Mouse (Mus musculus) kidney, adult 9 months (tissue): ENCODE results near the gene Erp27.

Experiments
- DNase-seq: peaks from one replicate; pipeline ENCODE4 v3.0.0; 2022

Gene Erp27

DNA sequence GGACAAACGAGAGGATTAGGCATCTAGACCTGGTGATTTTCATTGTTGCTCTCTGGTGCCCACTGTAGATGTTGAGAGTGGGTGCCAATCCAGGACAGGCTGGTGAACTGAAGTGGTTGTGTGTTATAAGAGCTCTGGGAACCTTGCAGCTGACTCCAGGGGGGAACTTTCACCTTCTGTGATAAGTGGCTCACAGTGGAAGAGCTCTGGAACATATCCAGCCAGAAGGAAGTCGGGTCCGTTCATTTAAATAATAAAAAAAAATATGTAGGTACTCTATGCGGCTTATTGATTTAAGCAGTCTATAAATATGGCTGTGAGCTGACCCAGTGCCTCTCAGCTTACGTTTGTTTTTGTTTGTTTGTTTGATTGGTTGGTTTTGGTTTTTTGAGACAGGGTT, at the start of gene Erp27:
TSS of gene Erp27 (minus strand) at position 101 of the 400 bp plus-strand sequence.
- no peak for DNase-seq

DNA sequence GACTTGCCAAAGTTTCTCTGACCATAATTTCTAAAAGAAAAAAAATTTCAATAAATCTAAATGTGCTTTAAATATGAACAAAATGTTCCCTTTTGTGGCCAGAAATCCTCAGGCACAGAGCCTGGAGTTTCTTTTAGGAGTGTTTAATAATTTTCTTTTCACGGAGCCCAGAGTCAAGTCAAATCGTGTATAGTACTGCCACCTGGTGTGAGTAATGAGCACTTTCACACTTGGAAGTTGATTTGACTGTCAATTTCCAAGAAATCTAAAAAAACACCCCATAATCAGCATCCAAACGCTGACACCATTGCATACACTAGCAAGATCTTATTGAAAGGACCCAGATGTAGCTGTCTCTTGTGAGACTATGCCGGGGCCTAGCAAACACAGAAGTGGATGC, 46.9 kb upstream of the Erp27 start:
- DNase-seq = peak; percentile 48

DNA sequence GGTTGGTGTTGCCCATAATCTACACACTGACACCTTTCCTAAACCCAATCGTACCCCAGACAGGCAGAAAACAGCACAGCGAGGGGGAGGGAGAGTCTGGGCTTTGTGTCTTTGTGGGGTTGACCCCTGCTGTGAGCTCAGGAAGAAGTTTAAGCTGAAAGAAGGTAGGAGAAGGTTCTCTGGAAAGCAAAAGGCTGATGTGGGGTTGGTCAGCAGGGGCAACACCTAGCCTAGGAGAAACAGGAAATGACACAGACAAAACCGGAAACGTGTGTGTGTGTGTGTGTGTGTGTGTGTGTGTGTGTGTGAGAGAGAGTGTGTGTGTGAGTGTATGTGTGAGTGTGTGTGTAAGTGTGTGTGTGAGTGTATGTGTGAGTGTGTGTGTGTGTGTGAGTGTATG, 45.5 kb upstream of the Erp27 start:
- DNase-seq = no peak

DNA sequence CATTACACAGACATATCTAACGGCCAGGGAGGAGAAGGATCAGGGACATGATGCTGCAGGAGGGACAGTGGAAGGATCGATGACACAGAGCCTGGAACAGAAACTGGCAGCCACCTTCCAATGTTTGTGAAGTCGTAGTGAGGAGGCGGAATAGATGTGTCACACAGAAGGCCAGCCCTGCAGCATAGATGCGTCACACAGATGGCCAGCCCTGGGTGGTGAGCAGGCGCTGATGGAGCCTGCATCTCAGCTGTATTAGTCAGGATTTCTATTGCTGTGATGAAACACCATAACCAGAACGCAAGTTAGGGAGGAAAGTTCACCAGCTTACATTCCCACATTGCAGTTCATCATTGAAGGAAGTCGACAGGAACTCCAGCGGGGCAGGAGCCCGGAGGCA, 43.9 kb upstream of the Erp27 start:
- no peak for DNase-seq

DNA sequence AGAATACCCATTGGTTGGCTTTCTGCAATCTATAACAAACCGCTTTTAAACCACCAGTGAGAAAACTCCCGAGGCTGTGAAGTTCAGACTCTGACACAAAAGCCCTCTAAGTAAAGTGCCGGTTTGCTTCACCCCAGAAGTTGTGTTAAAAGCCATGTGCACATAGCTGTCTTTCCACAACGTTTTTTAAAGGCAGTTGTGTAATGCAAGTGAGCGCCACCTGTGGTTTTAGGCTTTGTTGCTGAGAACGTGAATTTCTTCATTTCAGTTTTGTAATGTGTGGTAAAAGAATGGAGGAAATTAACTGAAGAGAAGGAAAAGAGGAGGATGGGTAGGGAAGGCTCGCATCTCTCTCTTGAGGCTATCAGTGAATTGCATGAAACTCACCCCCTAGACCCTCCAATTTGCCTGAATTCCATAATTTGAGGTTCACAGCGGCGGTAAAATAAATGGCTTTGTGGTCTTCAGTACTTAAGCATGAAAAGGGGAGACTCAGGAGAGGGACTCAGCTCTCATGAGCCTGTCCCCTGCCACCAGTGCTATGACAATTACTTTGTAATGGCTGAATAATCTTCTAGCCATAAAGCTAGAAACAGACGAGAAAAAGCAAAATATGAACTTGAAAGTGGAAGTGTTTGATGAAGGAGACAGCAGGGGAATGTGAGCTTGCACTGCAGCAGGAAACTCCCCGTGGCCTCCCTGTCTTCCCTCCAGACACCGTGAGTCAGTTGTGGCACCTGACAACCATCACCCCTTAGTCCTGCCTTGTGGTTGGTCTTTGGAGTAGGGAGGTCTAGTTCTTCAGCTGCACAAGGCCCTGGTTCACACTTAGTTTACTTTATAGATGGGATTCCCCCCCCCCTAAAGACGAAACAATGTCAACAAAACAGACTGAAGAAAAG, 42.9 kb upstream of the Erp27 start:
- DNase-seq = no peak

DNA sequence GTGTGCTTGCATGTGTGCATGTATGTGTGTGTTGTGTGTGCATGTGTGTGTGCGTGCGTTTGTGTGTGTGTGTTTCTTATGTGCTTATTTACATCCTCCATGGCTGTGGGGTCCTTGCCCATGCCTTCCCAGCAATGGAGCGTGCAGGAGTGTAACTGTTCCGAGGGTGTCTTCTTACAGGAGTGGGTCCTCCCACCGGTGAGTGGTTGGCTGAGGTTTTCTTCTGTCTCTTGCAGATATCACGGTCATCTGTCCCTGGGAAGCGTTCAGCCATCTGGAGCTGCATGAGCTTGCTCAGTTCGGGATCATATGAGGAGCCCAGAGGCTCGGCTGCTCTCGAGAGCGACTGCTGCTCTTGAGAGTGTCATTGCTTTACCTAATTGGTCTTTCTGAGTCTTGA, 41.0 kb upstream of the Erp27 start:
- DNase-seq = no peak

DNA sequence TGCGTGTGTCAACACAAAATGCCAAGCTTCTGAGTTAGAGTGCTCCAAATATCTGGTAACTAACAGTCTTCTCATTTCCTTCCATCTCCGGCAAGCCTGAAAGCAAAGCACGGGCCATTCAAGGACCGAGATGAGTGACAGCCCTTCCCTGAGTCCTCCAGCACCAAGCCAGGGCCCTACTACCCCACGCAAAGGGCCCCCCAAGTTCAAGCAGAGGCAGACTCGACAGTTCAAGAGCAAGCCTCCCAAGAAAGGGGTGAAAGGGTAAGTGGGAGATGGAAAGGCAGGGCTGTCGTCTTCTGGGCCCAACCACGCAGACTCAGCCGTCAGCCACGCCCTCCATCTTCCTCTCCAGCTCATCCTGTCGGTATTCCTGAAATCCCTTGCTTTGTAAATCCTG, 37.2 kb upstream of the Erp27 start:
- no peak for DNase-seq

DNA sequence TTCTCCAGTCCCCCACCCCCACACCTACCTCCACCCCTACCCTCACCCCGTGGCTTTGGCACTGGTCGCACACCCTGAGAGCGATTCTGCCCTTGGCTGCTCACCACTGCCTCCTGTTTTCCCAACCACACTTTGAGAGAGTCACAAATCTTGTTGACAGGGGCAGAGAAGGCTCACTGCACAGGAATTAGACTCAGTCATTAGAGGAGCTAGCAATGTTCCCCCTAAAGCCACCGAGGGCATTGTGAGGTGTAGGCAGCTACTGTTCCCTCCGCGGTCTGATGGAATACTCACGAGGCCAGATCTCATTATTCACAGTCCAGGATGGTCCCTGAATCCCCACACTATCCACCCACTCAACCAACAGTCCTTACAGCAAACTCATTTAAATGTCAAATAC, 35.1 kb upstream of the Erp27 start:
- DNase-seq = no peak

DNA sequence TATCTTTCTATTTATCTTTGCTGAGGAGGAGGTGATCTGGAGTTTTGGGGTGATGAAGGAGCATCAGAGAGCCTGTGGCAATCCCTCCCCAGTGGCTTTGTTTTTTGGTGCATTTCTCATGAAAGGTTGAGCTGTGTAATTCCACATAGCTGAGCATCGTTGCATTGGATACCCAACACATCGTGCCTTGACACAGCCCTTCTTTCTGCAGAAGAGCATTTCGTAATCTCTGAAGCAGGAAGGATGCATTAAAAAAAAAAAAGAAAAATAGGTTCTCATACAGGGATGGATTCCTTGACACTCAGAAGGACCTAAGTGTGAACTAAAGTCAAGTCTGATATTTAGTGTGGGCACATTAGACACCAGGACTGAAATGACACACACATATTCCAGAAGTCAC, 33.3 kb upstream of the Erp27 start:
- no peak for DNase-seq

DNA sequence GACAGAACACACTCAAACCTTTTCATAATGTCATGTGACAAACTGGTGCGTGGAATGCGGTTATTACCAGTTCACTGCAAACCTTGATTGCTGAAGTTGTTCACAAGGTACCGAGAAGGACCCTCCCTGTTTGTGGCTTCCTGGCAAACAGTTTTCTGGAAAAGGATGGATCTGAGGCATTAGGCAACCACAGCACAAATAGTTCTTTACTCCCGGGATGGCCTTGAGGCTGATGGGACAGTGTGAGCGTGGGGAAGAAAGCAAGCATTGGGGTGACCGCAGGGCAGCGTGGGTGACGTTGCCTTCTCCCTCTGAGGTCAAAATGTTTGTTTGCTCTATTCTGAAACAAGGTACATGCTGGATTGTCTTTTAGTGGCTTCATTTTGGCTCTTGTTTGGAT, 32.7 kb upstream of the Erp27 start:
- DNase-seq = no peak

DNA sequence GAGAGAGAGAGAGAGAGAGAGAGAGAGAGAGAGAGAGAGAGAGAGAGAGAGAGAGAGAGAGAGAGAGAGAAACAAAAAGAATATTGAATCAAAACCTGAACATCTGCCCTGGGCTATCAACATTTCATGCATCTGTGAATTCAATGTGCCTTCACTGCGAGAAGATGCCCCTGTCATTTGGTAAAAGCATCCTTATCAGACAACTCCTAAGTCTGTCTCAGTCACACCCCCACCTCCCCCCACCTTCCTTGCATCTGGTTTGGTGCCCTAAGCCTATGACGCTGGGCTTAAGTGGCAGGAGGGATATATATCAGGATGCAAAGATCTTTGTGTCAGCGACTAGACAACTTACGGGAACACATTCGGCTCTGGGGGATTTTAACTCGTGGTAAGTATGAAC, 32.2 kb upstream of the Erp27 start:
- no peak for DNase-seq

DNA sequence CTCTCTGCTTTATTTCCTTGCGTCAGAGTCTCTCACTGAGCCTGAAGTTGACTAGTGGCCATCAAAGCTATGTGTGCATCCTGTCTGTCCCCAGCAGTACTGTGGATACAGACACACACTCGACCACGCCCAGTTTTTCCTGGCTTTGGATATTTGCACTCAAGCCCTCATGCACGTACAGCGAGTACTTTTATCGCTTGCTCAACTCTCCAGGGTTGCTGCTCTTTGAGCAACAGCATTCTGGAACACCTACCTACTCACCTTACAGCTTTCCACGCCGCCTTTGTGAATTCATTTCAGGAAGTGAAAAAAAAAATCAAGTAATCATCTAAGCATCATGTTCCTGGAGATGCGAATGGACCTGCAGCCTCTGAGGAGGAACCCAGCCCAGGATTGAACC, 30.9 kb upstream of the Erp27 start:
- no peak for DNase-seq

DNA sequence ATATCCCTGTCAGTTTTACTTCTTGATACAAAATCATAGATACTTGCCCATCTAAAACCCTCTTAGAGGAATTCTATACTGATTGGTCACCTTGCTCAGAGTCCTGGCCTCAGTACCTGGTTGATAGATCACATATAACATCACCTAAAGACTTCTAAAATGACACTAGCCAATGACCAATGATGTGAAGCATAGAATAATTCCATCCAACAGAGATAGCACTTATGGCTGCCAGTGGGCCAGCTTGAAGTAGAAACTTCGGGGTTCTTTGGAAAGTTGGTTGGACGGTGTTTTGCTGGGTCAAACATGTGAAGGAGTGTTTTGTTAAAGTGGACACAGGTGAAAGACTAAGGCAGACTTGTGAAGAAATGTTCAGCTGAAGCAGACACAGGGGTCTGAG, 28.2 kb upstream of the Erp27 start:
- no peak for DNase-seq

DNA sequence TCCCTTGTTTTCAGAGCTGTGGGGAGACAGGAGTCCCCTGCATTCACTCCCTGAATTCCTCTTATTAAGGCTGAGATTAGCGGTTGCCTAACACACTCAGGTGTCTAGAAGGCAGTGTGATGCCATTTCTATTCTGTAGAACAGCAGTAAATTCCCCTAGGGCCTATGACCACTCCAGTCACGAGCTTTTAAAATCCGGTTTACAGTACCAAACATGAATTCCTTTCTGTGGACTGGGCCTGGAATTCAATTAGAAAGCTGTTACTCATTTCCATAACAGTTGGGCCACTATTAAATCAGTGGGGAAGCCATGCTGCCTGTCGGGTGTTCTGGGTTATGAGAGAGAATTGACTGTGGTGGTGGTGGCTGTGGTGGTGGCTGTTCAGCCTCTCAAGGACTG, 25.7 kb upstream of the Erp27 start:
- no peak for DNase-seq

DNA sequence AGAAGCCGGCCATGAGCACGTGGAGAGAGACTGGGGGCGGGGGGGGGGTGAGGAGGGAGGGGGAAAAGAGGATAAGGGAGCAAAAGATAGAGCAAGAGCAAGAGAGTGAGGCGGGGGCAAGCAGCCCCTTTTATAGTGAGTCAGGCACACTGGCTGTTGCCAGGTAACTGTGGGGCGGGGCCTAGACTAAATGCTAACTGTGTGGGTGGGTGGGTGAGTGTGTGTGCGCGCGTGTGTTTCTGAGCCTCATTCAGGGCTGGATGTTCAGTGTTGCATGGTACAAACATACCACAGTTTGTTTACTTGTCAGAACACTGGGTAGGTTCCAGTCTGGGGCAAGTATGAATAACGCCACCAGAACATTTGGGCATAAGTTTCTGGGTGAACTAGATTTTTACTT, 25.0 kb upstream of the Erp27 start:
- no peak for DNase-seq

DNA sequence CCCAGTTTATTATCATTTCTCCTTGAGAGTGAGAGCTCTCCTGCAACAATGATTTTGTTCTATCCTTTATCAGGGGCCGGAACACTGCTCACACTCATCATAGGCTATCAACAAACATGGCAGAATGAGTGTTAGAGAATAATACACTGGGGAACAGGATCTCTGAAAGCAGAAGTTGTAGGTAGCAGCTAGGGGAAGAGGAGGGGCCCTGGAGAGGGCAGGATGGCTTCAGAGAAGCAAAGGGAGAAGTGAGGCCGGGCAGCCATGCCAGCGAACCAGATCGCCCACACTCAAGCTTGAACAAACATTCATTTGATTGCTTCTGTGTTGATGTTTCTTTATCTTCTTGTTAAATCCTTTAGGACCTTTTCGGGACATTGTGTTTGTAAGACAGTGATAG, 24.3 kb upstream of the Erp27 start:
- no peak for DNase-seq

DNA sequence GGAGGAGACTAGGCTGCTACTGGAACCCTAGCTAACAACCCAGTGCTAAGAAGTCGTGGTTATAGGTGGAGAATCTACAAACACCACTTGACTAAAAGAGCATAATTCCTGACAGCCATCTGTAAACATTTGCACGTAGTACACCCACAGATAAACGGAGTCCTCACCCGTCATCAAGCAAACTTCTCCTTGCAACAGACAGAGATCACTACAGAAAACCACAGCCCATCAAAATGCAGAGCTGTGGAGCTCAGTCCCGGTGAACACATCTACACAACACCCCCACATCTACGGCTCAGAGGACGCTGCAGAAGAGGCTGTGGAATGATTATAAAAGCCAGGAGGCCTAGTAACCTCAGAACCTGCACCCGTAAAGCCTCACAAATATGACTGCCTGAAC, 22.5 kb upstream of the Erp27 start:
- no peak for DNase-seq

DNA sequence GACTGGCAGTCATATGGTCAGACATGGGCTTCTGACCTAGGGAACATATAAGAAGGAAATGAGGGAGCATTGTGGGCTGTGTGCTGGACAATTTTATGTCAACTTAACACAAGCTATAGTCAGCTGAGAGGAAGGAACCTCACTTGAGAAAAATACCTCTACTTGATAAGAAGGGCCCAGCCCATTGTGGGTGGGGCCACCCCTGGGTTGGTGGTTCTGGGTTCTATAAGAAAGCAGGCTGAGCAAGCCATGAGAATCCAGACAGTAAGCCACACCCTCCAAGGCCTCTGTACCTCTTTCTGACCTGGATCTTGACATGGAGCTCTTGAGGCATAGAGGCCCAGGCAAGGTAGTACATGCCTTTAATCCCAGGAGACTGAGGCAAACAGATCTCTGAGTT, 21.4 kb upstream of the Erp27 start:
- DNase-seq = no peak

DNA sequence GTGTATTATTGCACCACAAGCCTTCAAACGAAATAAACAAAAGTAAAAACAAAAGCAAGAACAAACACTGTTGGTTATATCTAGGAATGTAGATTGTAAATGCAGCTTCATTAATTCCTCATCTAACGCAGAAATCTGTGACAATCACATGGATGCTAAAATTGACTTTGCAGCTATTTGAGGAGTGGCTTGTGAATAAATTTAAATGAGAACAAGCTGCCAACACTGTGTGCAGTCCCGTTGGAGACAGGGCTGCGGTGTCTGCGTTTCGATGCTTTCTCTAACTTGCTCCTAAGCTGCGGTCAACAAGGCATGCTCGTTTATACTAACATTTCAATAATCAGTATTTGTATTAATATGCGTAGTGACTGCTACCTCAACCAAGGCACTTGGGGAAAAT, 20.3 kb upstream of the Erp27 start:
- DNase-seq = no peak

DNA sequence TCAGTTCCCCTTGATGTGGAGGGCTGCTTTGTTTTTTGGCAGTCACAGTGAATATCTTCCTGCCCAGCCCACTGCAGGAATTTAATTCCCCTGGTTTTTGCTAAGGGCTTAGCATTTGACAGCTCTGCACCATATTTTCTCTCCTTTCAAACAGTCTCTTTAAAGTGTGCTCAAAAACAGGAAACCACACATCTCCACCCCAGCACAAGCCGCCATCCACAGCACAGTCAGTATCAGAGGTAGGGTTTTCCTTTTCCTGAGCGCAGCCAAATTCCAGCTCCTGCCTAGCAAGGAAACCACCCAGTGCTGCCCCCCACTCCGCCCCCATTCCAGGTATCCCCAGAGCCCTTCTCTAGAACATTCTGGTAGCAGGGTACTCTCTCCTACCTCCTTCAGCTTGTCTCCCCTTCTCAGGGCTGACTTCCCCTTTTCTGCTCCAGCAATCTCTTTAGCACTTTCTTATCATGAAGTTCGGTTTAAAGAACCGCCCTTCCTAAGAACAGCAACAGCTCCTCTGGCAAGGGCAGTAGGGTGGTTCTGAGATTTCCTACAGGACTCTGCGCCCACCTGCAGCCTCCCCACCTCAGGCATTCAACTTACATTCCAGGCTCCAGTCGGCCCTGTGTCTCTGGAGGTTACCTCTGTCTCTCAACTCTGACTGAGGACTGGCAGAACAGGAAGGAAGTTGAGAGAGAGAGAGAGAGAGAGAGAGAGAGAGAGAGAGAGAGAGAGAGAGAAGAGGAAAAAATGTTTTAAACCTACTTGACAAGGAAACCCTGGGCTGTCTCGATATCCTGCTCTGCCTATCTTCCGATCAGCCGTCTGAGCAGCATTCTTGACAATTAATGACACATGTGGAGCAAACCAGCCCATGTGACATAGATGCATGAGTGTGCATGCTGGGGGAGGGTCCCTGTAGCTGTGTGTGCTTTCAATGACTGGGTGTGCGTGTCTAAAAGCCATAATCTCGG, 19.4 kb upstream of the Erp27 start, which contains the start of gene Arhgdib:
TSS of gene Arhgdib (minus strand) at position 849 of the 971 bp plus-strand sequence.
- peak; percentile 55 for DNase-seq

DNA sequence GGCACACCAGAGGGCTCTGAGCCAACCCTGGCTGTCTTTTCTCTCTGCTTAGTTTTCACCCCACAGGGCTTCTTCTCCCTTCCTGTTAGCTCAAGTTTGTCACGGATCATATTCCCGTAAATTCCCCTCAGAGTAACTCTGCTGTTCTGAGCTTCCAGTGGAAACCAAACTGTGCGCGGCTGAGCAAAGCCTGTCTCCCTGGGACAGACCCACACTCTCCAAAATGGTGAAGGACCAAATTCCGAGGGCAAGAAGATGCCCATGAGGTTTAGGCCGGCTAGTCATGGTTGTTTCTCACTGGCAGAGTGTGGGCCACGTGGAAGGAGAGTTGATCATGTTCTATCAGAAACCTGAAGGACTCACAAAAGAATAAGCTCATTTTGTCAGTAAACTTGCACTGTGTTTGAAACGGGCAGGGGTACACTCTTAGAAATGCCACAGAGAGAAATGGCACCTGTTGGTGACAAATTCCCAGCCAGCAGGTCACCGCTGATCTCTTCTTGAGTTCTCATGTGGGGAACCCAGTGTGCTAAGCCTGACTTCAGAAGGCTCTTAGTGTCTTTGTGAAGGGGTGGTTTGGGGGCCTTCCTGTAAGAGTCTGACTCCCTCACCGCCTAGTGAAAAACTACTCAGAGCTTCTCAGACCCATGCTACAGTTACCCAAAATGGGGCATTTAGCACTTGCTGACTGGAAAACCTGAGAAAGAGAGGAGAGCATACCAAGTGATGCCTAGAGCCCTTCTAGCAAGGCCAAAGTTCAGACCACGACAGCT, 18.4 kb upstream of the Erp27 start:
- DNase-seq = no peak

DNA sequence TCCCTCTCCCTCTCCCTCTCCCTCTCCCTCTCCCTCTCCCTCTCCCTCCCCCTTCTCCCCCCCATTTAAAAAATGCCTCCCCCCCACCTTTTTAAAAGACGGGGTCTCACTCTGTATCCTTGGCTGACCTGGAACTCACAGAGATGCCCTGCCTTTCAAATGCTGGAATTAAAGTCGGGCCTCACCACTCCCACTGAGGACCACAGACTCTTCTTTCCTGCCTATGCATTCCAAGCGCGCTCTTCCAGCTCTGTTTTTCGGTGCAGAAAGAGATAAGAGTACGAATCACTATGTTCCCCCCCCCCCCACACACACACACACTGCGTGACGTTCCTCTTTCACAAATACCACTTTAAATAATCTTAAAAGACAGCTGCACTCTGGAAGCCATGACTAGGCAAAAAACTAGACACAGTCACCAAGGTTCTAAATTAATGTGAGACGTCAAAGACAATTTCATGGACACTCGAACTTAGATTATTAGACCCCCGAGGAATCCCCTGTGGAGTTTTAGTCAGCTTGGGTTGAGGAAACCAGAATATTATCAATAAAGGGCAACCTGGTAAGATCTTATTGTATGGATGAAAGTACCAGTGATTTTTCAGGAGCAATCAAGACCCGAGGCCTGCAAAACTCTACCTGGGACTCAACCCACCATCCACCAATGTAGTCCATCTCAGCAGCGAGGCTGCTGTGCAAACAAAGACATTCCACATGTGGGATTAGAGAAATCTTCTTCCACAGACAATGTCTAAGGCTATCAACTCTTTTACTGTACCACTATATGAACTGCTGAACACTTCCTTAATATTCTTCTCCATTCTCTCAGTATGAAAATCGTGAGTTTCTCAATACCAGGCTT, 17.6 kb upstream of the Erp27 start:
- no peak for DNase-seq
